Mouse (Mus musculus) fibroblast of lung, adult 2 months (primary cell): Measurements from ENCODE around the gene Rplp1.

ENCODE experiments used
- DNase-seq: peaks from one replicate; pipeline ENCODE4 v3.0.0-alpha.2; 2011; ENCODE audit warnings: low read depth

The Rplp1 gene

GRCm38 (mm10) chr9:61914203-61914916, at the start of gene Rplp1:
Rplp1 (minus strand) TSS chr9:61914542.
- peak; percentile 89 for DNase-seq

- no peak for DNase-seq
Observed at GRCm38 (mm10) chr9:61963356-61963755, 49.0 kb upstream of the Rplp1 start.

- DNase-seq: no peak
Observed at GRCm38 (mm10) chr9:61961181-61961580, 46.8 kb upstream of the Rplp1 start.

- no peak for DNase-seq
Observed at GRCm38 (mm10) chr9:61960753-61961152, 46.4 kb upstream of the Rplp1 start.

GRCm38 (mm10) chr9:61959921-61960569, 45.7 kb upstream of the Rplp1 start:
- no peak for DNase-seq

- DNase-seq: no peak
Observed at GRCm38 (mm10) chr9:61954707-61955106, 40.4 kb upstream of the Rplp1 start.

- no peak for DNase-seq
Observed at GRCm38 (mm10) chr9:61952241-61952640, 37.9 kb upstream of the Rplp1 start.

GRCm38 (mm10) chr9:61947402-61948346, 33.3 kb upstream of the Rplp1 start:
- peak; percentile 58 for DNase-seq

GRCm38 (mm10) chr9:61946623-61947401, 32.5 kb upstream of the Rplp1 start, which contains the start of gene Kif23:
Kif23 (minus strand) TSS chr9:61946774.
- peak; percentile 86 for DNase-seq

- DNase-seq: no peak
Observed at GRCm38 (mm10) chr9:61945973-61946611, 31.8 kb upstream of the Rplp1 start.

- DNase-seq: no peak
Observed at GRCm38 (mm10) chr9:61941054-61941453, 26.7 kb upstream of the Rplp1 start.

- DNase-seq: no peak
Observed at GRCm38 (mm10) chr9:61933333-61933732, 19.0 kb upstream of the Rplp1 start.

GRCm38 (mm10) chr9:61932009-61932408, 17.7 kb upstream of the Rplp1 start:
- no peak for DNase-seq

GRCm38 (mm10) chr9:61925086-61925660, 10.8 kb upstream of the Rplp1 start:
- no peak for DNase-seq

- no peak for DNase-seq
Observed at GRCm38 (mm10) chr9:61920331-61920730, 6.0 kb upstream of the Rplp1 start.

GRCm38 (mm10) chr9:61919464-61919863, 5.1 kb upstream of the Rplp1 start:
- no peak for DNase-seq

- no peak for DNase-seq
Observed at GRCm38 (mm10) chr9:61917436-61917835, 3.1 kb upstream of the Rplp1 start.

GRCm38 (mm10) chr9:61916986-61917385, 2.6 kb upstream of the Rplp1 start:
- no peak for DNase-seq

- DNase-seq: no peak
Observed at GRCm38 (mm10) chr9:61915393-61916005, 1.2 kb upstream of the Rplp1 start.

- DNase-seq: no peak
Observed at GRCm38 (mm10) chr9:61914917-61915300, 567 bp upstream of the Rplp1 start.
